Mouse (Mus musculus) midbrain, embryonic 12.5 days (tissue): Measurements from ENCODE around the gene Zdhhc13. TPM values are rescaled to one million over a fixed set of nuclear protein-coding genes. Genes with fewer than 3 reads are reported as not detected.

Source experiments
- ATAC-seq: fragments of 200-750 bp; cut with Nextera tagmentation; 2 replicates; pipeline ENCODE4 v1.8.0; 2017; ENCODE audit warnings: low read depth, moderate TSS enrichment, moderate library complexity; ENCODE audit not compliant: low FRiP score
- H3K27ac ChIP-seq: fragments of 300-500 bp; sonication (generic); replicated peaks from 2 replicates; pipeline ENCODE4 v1.5.1; 2016; ENCODE audit warnings: mild to moderate bottlenecking
- H3K27me3 ChIP-seq: fragments of 300-500 bp; sonication (generic); 2 replicates; pipeline ENCODE4 v1.6.1; 2016; ENCODE audit warnings: mild to moderate bottlenecking
- H3K36me3 ChIP-seq: fragments of 300-500 bp; sonication (generic); 2 replicates; pipeline ENCODE4 v1.6.1; 2016
- H3K4me1 ChIP-seq: fragments of 300-500 bp; sonication (generic); 2 replicates; pipeline ENCODE4 v1.6.1; 2016
- H3K4me2 ChIP-seq: fragments of 300-500 bp; sonication (generic); replicated peaks from 2 replicates; pipeline ENCODE4 v1.6.1; 2016; ENCODE audit warnings: mild to moderate bottlenecking, moderate library complexity
- H3K4me3 ChIP-seq: fragments of 300-500 bp; sonication (generic); 2 replicates; pipeline ENCODE4 v1.5.1; 2016; ENCODE audit warnings: mild to moderate bottlenecking
- H3K9ac ChIP-seq: fragments of 300-500 bp; sonication (generic); replicated peaks from 2 replicates; pipeline ENCODE4 v1.6.1; 2016; ENCODE audit warnings: mild to moderate bottlenecking, moderate library complexity
- H3K9me3 ChIP-seq: fragments of 300-500 bp; sonication (generic); 2 replicates; pipeline ENCODE4 v1.6.1; 2016; ENCODE audit warnings: mild to moderate bottlenecking
- WGBS: fragments of 180-500 bp; shearing (Covaris S2); methylation state at CpG from one replicate; pipeline ENCODE4 v1.1.7; 2016; 5-methylcytosine and 5-hydroxymethylcytosine counted together
- polyA plus RNA-seq: library from polyadenylated mRNA; unstranded; fragments of >200 nt; fragmentation: Nextera tagmentation; extraction: Ambion mirVana; gene quantifications from 2 replicates; pipeline ENCODE4 v1.2.1, GENCODE M21; 2016

Zdhhc13 gene
- 31.6 and 35.7 TPM in 2 replicates for polyA plus RNA-seq

DNA sequence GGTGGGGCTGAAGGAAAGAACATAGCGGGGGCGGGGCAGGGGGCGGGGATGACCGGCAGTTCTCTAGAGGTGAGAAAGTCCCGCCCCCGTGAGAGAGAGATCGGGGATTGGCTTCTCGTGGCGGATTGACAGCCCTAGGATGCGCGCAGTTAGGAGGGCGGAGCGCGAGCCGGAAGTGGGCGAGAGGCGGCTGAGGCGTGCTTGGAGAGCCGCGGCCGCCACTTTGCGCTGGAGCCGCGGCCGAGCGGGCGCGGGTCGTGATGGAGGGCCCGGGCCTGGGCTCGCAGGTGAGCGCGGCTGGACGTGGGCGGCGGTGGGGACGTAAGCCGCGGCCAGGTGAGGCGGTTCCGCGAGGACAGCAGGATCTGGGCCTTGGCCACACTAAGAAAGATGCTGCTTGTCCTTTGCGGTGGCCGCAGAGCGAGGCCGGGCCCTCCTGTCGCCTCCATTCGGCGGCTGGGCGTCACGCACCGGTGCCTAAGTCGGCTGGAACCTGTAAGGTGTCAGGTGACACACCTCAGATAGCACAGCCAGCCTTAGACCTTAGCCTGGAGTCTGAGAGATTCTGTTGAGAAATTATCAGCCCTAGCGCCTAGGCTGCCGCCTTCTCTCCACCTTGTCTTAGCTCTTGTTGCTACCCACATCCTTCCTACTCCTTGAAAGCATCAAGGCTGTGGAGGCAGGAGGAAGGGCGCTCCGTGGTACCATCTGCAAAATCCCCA is at the start of gene Zdhhc13:
Gene Zdhhc13 (plus strand): TSS at position 153 of the 722 bp plus-strand sequence.
- Histone ChIP-seq H3K4me1 (peaks cover 10% of the 10 kb centered on the region), H3K9me3 (no peaks in the 10 kb centered on the region), H3K4me3 (peak within 1 kb of the TSS; percentile 88), H3K27ac (peak within 1 kb of the TSS; percentile 70), H3K36me3 (no peaks in the 10 kb centered on the region), H3K9ac (peak within 1 kb of the TSS; percentile 69), H3K4me2 (peak within 1 kb of the TSS; percentile 72), H3K27me3 (no peaks in the 10 kb centered on the region)
- WGBS, result under 1% methylated on average over 57 of the region's 57 CpGs
- ATAC-seq, result peak; percentile 99

GRCm38 (mm10) chr7:48749298-48750163 is 39.3 kb upstream of the Zdhhc13 start:
- peak overlapping the region; percentile 65 for H3K4me2 ChIP-seq
- H3K9ac ChIP-seq, result peak overlapping the region; percentile 49
- H3K36me3 ChIP-seq, result no peaks in the 10 kb centered on the region
- H3K27ac ChIP-seq, result peak overlapping the region; percentile 63
- H3K4me1 ChIP-seq, result peaks cover 4% of the 10 kb centered on the region; the same call in 1 of the 2 replicates
- peak overlapping the region; percentile 41 for H3K4me3 ChIP-seq
- peaks cover 10% of the 10 kb centered on the region for H3K27me3 ChIP-seq
- H3K9me3 ChIP-seq, result no peaks in the 10 kb centered on the region
- under 1% methylated on average over 24 of the region's 24 CpGs for WGBS
- ATAC-seq, result peak; percentile 90

DNA sequence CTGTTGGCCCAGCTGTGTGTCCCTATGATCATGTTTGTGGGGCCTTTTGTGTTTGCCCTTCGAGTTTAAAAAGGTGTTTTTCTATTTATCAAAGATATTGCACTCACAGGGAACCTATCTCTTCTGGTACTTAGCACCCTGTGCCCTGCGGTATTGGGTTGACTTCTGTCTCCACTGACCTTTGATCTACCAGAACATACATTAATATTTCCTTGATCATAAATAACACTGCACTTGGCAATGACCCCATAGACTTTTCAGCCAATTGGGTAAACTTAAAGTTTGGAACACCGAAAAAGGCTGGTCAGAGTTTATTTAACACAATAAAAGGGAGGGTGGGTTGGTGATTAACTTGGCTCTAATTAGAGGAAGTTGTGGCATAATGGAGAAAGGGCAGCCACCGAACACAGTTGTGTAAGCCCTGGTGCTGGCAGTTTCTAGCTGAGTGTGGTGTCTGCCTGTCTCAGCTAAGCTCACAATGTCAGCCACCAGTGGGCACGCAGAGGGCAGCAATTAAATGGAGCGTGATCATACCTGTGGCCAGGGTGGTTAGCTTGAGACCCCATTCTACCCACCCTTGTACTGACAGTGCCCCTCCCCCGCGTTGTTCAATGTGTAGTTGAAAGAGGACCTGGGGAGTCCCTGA is 38.5 kb upstream of the Zdhhc13 start:
- Histone ChIP-seq H3K4me1 (peaks cover 4% of the 10 kb centered on the region; the same call in 1 of the 2 replicates), H3K36me3 (no peaks in the 10 kb centered on the region), H3K9me3 (no peaks in the 10 kb centered on the region), H3K4me3 (no peak overlapping the region), H3K27ac (no peak overlapping the region), H3K9ac (no peak overlapping the region), H3K27me3 (peaks cover 13% of the 10 kb centered on the region), H3K4me2 (peak overlapping the region; percentile 65)
- ATAC-seq, result peak; percentile 1
- 66% methylated on average over 8 of the region's 8 CpGs for WGBS

DNA sequence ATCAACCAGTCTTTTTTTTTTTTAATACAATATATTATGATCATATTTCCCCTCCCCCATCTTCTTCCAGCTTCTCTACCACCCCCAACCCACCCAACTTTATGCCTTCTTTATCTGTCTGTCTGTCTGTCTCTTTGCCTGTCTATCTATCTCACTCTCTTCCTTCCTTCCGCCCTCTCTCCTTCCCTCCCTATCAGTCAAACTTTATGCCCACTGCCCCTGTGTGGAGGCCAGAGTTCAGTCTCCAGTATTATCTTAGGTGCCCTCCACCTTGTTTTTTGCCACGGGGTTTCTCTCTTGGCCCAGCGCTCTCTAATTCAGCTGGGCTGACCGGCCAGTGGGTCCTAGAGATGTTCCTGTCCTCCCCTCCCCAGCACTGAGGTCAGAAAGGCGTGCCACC is 37.6 kb upstream of the Zdhhc13 start:
- no peak overlapping the region for H3K27ac ChIP-seq
- H3K9me3 ChIP-seq, result no peaks in the 10 kb centered on the region
- H3K4me1 ChIP-seq, result peaks cover 4% of the 10 kb centered on the region; the same call in 1 of the 2 replicates
- H3K27me3 ChIP-seq, result peaks cover 22% of the 10 kb centered on the region
- no peak overlapping the region for H3K4me2 ChIP-seq
- no peak overlapping the region for H3K9ac ChIP-seq
- ATAC-seq, result no peak
- H3K4me3 ChIP-seq, result no peak overlapping the region
- 84% methylated on average over 5 of the region's 5 CpGs for WGBS
- H3K36me3 ChIP-seq, result no peaks in the 10 kb centered on the region

DNA sequence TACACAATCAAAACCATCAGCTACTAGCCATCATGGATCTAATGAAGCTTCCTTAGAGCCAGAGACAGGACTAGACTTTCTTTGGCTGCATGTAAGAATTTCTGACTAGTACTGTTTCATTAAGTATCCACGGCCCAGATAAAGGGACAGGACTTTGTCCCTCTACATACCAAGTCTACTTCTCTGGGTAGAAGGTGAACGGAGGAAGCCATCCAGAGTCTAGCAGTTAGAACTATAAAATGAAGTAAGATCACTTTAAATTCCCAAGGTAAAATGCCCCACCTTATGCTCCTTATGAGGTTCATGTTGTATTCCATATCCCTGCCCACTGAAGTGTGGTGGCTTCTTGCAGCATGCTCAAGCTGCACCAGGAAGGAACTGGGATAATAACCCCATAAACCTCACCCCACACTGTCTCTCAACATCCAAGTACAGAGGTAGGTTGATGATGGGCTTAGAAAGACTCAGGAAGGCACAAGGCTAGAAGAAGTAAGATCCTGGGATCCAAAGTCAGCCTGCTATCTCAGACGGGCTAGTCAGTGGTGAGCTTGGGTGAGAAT is 34.3 kb upstream of the Zdhhc13 start:
- Histone ChIP-seq H3K4me3 (no peak overlapping the region), H3K27ac (no peak overlapping the region), H3K9ac (no peak overlapping the region), H3K4me1 (peaks cover 4% of the 10 kb centered on the region; the same call in 1 of the 2 replicates), H3K27me3 (peaks cover 22% of the 10 kb centered on the region), H3K36me3 (no peaks in the 10 kb centered on the region), H3K4me2 (no peak overlapping the region), H3K9me3 (no peaks in the 10 kb centered on the region)
- no peak for ATAC-seq
- WGBS, result 83% methylated on average over 3 of the region's 3 CpGs

DNA sequence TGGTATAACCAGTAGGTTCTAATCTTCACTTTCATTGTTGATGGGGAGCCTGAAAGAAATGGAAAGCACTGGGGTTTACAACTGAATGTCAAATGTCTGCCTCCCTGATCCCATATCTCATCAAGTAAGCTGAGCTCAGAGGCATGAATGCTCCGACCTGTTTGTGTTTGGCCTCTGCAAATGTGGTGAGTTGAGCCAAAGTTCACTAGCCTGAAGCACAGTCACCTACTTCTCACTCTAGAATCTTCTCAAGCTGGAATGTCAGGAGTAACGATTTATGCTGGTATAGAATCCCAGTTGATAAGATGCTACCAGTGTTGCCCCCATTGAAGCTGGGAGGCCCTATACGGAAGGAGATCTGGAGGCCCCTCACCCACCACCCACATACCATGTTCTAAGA is 33.0 kb upstream of the Zdhhc13 start:
- no peak for ATAC-seq
- WGBS, result 81% methylated on average over 3 of the region's 3 CpGs

GRCm38 (mm10) chr7:48756306-48756931 is 32.4 kb upstream of the Zdhhc13 start:
- H3K9me3 ChIP-seq, result no peaks in the 10 kb centered on the region
- no peak overlapping the region for H3K27ac ChIP-seq
- no peaks in the 10 kb centered on the region for H3K4me1 ChIP-seq
- no peaks in the 10 kb centered on the region for H3K36me3 ChIP-seq
- WGBS, result 92% methylated on average over 4 of the region's 4 CpGs
- no peak for ATAC-seq
- no peak overlapping the region for H3K4me2 ChIP-seq
- no peak overlapping the region for H3K9ac ChIP-seq
- H3K27me3 ChIP-seq, result peaks cover 19% of the 10 kb centered on the region
- no peak overlapping the region for H3K4me3 ChIP-seq

More for the DNA sequence above, 33.0 kb upstream of the Zdhhc13 start:
- H3K36me3 ChIP-seq, result no peaks in the 10 kb centered on the region
- no peak overlapping the region for H3K4me3 ChIP-seq
- H3K27ac ChIP-seq, result no peak overlapping the region
- no peaks in the 10 kb centered on the region for H3K4me1 ChIP-seq
- H3K4me2 ChIP-seq, result no peak overlapping the region
- peaks cover 22% of the 10 kb centered on the region for H3K27me3 ChIP-seq
- no peaks in the 10 kb centered on the region for H3K9me3 ChIP-seq
- no peak overlapping the region for H3K9ac ChIP-seq

DNA sequence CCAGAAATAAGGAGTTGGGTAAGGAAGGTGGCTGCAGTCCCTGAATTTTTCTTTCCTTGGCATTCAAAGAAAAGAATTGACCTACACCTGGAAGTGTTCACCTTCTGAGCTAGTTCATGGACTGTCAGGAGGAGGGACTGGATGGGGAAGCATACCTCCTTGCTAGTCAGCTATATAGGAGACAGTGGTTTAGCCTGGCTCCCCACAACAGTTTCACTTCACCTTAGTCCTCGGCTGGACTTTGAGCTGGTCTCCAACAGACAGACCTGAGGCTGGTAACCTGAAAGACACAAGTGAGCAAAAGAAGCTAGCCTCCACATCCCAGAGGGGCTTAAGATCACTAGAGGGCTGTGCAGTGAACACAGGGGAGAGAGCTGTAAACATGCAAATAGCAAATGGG is 30.7 kb upstream of the Zdhhc13 start:
- H3K4me2 ChIP-seq, result no peak overlapping the region
- no peaks in the 10 kb centered on the region for H3K36me3 ChIP-seq
- no peaks in the 10 kb centered on the region for H3K9me3 ChIP-seq
- peaks cover 19% of the 10 kb centered on the region for H3K27me3 ChIP-seq
- H3K4me3 ChIP-seq, result no peak overlapping the region
- 84% methylated on average over 1 of the region's 1 CpGs for WGBS
- H3K4me1 ChIP-seq, result no peaks in the 10 kb centered on the region
- H3K27ac ChIP-seq, result no peak overlapping the region
- ATAC-seq, result no peak
- no peak overlapping the region for H3K9ac ChIP-seq

- Histone ChIP-seq H3K9ac (no peak overlapping the region), H3K27me3 (peaks cover 4% of the 10 kb centered on the region; the same call in 1 of the 2 replicates), H3K27ac (no peak overlapping the region), H3K4me2 (no peak overlapping the region), H3K4me3 (no peak overlapping the region), H3K4me1 (no peaks in the 10 kb centered on the region), H3K36me3 (no peaks in the 10 kb centered on the region), H3K9me3 (no peaks in the 10 kb centered on the region)
- 74% methylated on average over 1 of the region's 1 CpGs for WGBS
- ATAC-seq, result no peak
These were observed 28.0 kb upstream of the Zdhhc13 start for GRCm38 (mm10) chr7:48760789-48761188.

- 55% methylated on average over 1 of the region's 1 CpGs for WGBS
These were observed 26.5 kb upstream of the Zdhhc13 start for GRCm38 (mm10) chr7:48762289-48762688.

DNA sequence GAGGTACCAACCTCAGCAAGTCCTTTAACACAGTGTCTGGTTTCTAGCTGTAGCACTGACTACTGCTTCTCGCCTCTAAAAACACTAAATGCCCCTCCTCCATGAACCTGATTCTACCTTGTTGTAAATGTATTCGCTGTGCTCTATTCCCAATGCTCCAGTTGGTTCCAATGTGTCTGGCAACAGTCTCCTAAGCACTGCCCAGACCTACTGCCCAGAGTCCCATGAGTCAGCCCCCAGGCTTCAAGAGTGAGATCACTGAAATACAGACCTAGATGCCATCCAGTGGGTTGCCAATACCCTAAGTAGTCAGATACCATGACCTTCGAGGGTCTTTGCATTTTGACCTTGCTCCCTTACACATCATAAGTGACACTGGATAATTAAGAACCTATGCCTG is 26.1 kb upstream of the Zdhhc13 start:
- no peaks in the 10 kb centered on the region for H3K9me3 ChIP-seq
- no peak overlapping the region for H3K9ac ChIP-seq
- H3K4me2 ChIP-seq, result no peak overlapping the region
- H3K27ac ChIP-seq, result no peak overlapping the region
- ATAC-seq, result no peak
- H3K4me3 ChIP-seq, result no peak overlapping the region
- WGBS, result 83% methylated on average over 3 of the region's 3 CpGs
- no peaks in the 10 kb centered on the region for H3K27me3 ChIP-seq
- no peaks in the 10 kb centered on the region for H3K36me3 ChIP-seq
- H3K4me1 ChIP-seq, result no peaks in the 10 kb centered on the region

More at GRCm38 (mm10) chr7:48762289-48762688, 26.5 kb upstream of the Zdhhc13 start:
- Histone ChIP-seq H3K27ac (no peak overlapping the region), H3K4me2 (no peak overlapping the region), H3K9ac (no peak overlapping the region), H3K9me3 (no peaks in the 10 kb centered on the region), H3K27me3 (no peaks in the 10 kb centered on the region), H3K36me3 (no peaks in the 10 kb centered on the region), H3K4me3 (no peak overlapping the region), H3K4me1 (no peaks in the 10 kb centered on the region)
- no peak for ATAC-seq
